Mouse (Mus musculus) cortical plate, adult 2 months (tissue): ENCODE measurements around the gene Atp2a1.
A peak's percentile ranks its signal among the peaks of the same experiment; 100 is the strongest.

Experiments used
- CTCF ChIP-seq: fragments of 200-500 bp; IDR thresholded peaks from 2 replicates; pipeline ENCODE4 v1.5.1; 2011; ENCODE audit warnings: mild to moderate bottlenecking, control low read depth, low read length; ENCODE audit not compliant: insufficient read depth; ENCODE audit errors: extremely low read depth
- POLR2A ChIP-seq: fragments of 200-500 bp; IDR thresholded peaks from 2 replicates; pipeline ENCODE4 v1.6.1; 2011; ENCODE audit warnings: mild to moderate bottlenecking, low read length, control low read depth; ENCODE audit not compliant: insufficient read depth; ENCODE audit errors: extremely low read depth

GRCm38 (mm10) chr7:126436851-126437250 is 26.1 kb downstream of the Atp2a1 start:
- TF ChIP-seq POLR2A (no peak), CTCF (peak; percentile 64)
